Mouse (Mus musculus) hindbrain, embryonic 13.5 days (tissue): ENCODE measurements at regions not wholly inside any gene's neighbourhood (a gene's known extent, or its start where the extent isn't known, plus 50 kb on each side); places are given as distances from the start of the nearest gene placed in this dataset.
A peak's percentile ranks its signal among the peaks of the same experiment; 100 is the strongest.

Experiments used
- ATAC-seq: fragments of 200-750 bp; cut with Nextera tagmentation; 2 replicates; pipeline ENCODE4 v1.8.0; 2017; ENCODE audit warnings: moderate TSS enrichment; ENCODE audit not compliant: low FRiP score
- H3K27ac ChIP-seq: fragments of 300-500 bp; sonication (generic); 2 replicates; pipeline ENCODE4 v1.5.1; 2015; ENCODE audit warnings: inconsistent platforms, mild to moderate bottlenecking, moderate library complexity
- H3K27me3 ChIP-seq: fragments of 300-500 bp; sonication (generic); 2 replicates; pipeline ENCODE4 v1.6.1; 2015; ENCODE audit warnings: mild to moderate bottlenecking, inconsistent platforms
- H3K36me3 ChIP-seq: fragments of 300-500 bp; sonication (generic); 2 replicates; pipeline ENCODE4 v1.6.1; 2015; ENCODE audit warnings: mild to moderate bottlenecking, inconsistent platforms
- H3K4me1 ChIP-seq: fragments of 300-500 bp; sonication (generic); replicated peaks from 2 replicates; pipeline ENCODE4 v1.6.1; 2015; ENCODE audit warnings: inconsistent platforms
- H3K4me2 ChIP-seq: fragments of 300-500 bp; sonication (generic); 2 replicates; pipeline ENCODE4 v1.6.1; 2015; ENCODE audit warnings: inconsistent platforms, mild to moderate bottlenecking, moderate library complexity
- H3K4me3 ChIP-seq: fragments of 300-500 bp; sonication (generic); 2 replicates; pipeline ENCODE4 v1.5.1; 2015; ENCODE audit warnings: mild to moderate bottlenecking, inconsistent platforms
- H3K9ac ChIP-seq: fragments of 300-500 bp; sonication (generic); 2 replicates; pipeline ENCODE4 v1.6.1; 2015; ENCODE audit warnings: mild to moderate bottlenecking, inconsistent platforms
- H3K9me3 ChIP-seq: fragments of 300-500 bp; sonication (generic); 2 replicates; pipeline ENCODE4 v1.6.1; 2016; ENCODE audit warnings: inconsistent platforms
- WGBS: fragments of 180-500 bp; shearing (Covaris S2); methylation state at CpG from one replicate; pipeline ENCODE4 v1.1.7; 2015; 5-methylcytosine and 5-hydroxymethylcytosine counted together

DNA sequence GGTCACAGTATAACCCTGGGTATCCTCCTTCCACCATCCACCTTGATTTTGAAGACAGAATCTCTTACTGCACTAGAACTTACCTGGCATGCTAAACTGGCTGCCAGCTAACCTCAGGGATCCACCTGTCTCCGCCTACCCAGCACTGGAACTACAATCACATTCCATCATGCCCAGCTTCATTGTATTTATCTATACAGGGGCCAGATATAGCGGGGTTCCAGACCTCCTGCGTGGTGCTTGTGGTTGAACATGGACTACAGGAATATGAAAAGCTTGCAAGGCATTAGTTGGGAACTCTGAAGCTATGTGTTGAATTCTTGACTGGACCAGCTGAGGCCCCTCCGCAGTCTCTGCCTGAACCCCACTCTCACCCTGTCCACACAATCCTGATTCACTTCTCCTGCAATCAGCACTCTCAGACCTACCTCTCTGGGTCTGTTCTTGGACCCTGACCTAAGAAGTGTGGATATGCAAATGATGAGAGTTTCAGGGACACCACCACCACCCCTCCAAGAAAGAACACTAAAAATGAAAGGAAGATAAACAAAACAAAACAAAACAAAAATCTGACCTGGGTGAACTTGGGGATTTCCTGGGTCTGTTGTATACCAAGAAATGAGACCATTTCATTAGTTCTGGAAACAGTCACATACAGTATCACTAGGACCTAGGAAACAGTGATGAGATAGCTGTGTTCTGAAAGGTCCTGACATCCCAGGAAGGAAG is 216.4 kb upstream of the Hs6st1 start:
- H3K27ac ChIP-seq = no peak overlapping the region
- WGBS = 91% methylated on average over 4 of the region's 4 CpGs

DNA sequence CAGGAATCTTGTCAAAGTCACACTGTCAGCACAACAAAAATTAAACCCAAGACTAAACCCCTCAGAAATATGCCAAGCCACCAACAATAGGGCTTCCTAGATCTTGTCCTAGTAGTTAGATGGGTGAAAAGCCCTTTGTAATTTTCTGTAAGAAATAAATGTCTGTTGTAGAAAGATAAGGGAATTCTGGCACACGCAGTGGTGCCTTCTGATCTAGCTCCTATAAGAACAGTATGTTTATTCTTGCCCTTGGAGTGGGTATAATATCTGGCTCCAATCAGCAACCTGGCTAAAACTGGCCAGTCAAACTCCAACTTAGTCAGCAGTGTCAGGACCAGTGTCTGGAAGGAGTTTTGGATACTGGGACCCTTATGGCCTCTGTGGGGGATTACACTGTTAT is 215.2 kb upstream of the Hs6st1 start:
- Histone ChIP-seq H3K4me3 (no peak overlapping the region), H3K4me1 (no peaks in the 10 kb centered on the region), H3K9me3 (no peaks in the 10 kb centered on the region), H3K27ac (no peak overlapping the region), H3K9ac (no peak overlapping the region), H3K36me3 (no peaks in the 10 kb centered on the region), H3K27me3 (no peaks in the 10 kb centered on the region), H3K4me2 (no peak overlapping the region)
- no peak for ATAC-seq
- 92% methylated on average over 1 of the region's 1 CpGs for WGBS

More for the DNA sequence above, 216.4 kb upstream of the Hs6st1 start:
- H3K4me2 ChIP-seq = no peak overlapping the region
- no peaks in the 10 kb centered on the region for H3K27me3 ChIP-seq
- H3K9me3 ChIP-seq = no peaks in the 10 kb centered on the region
- H3K4me3 ChIP-seq = no peak overlapping the region
- no peak for ATAC-seq
- no peaks in the 10 kb centered on the region for H3K4me1 ChIP-seq
- H3K9ac ChIP-seq = no peak overlapping the region
- no peaks in the 10 kb centered on the region for H3K36me3 ChIP-seq

DNA sequence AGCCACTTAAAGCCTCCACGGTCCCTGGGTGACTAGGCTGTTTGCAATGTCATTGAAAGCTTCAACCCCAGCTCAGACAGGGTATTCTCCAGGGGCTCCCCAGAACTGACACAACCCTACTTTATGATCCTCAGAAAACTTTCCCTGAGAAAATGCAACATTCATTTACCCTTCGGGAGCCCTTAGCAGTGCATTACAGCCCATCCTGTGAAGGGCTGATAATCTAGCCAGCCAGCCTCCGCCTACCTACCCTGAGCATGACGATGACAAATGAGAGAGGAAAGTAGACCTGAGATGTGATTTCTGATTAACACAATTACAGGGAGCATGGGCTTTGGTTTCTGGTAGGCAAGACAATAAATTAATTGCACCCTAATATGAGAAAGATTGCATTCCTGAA is 212.6 kb upstream of the Hs6st1 start:
- no peaks in the 10 kb centered on the region for H3K4me1 ChIP-seq
- H3K27me3 ChIP-seq = no peaks in the 10 kb centered on the region
- no peaks in the 10 kb centered on the region for H3K36me3 ChIP-seq
- no peak overlapping the region for H3K9ac ChIP-seq
- ATAC-seq = peak; percentile 28; the same call in 1 of the 2 replicates
- WGBS = 73% methylated on average over 4 of the region's 4 CpGs
- H3K9me3 ChIP-seq = no peaks in the 10 kb centered on the region
- no peak overlapping the region for H3K4me3 ChIP-seq
- H3K4me2 ChIP-seq = no peak overlapping the region
- no peak overlapping the region for H3K27ac ChIP-seq

DNA sequence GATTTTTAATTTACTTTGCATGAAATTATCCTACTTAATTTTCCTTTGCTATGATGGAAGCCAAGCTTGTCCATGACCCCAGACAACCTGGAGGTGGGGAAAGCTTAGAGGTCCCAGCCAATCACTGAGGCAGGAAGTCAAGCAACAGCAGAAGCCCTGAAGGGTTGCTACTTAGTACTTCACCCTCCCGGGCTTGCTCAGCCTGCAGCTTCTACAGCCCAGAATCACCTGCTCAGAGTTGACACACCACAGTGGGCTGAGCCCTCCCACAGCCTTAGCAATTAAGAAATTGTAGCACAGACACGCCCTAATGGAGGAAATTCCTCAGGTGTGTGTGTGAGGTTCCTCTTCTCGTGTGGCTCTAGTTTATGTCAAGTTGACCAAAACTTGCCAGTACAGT is 209.9 kb upstream of the Hs6st1 start:
- Histone ChIP-seq H3K9me3 (no peaks in the 10 kb centered on the region), H3K4me3 (no peak overlapping the region), H3K4me2 (no peak overlapping the region), H3K27me3 (no peaks in the 10 kb centered on the region), H3K4me1 (no peaks in the 10 kb centered on the region), H3K36me3 (no peaks in the 10 kb centered on the region), H3K27ac (no peak overlapping the region), H3K9ac (no peak overlapping the region)
- 87% methylated on average over 3 of the region's 3 CpGs for WGBS
- ATAC-seq = no peak

DNA sequence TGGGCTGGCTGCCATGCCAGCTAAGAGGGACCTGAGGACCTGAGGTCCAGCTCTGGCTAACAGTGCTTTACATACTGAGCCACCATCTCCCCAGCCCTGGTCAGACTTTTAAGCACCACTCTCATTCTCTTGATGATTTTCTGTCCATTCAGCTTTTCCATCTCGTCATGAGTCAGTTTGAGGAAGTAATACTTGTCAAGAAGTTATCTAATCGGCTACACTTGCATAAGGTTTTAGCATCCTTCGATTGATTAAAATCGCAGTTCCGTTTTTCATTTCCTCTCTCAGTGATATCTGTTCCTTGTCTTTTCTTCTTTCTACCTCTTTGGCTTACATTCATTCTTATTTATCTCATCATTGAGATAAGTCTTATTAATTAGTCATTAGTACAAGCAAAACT is 207.4 kb upstream of the Hs6st1 start:
- no peak overlapping the region for H3K27ac ChIP-seq
- H3K4me1 ChIP-seq = no peaks in the 10 kb centered on the region
- H3K27me3 ChIP-seq = no peaks in the 10 kb centered on the region
- H3K4me3 ChIP-seq = no peak overlapping the region
- H3K4me2 ChIP-seq = no peak overlapping the region
- WGBS = 91% methylated on average over 5 of the region's 5 CpGs
- H3K9ac ChIP-seq = no peak overlapping the region
- H3K36me3 ChIP-seq = no peaks in the 10 kb centered on the region
- no peak for ATAC-seq
- H3K9me3 ChIP-seq = no peaks in the 10 kb centered on the region

DNA sequence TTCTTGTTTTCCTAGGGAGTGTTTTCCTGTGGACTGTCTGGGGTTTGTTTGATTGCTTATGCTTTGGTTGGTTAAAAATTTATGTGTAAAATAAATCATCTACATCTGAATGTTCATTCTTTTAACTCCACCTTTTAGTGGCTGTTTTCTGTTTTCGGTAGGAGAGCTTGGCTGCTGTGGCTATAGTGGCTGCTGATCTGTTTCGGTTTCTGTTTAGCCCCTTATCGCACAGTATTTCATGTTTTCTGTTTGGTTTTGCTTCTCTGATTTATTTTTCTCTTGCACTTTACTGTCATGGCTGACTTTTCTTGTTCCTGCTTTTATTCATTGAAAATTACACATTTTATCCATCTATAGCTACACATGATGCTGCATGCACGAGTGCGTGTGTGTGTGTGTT is 206.0 kb upstream of the Hs6st1 start:
- Histone ChIP-seq H3K4me2 (no peak overlapping the region), H3K9ac (no peak overlapping the region), H3K27me3 (no peaks in the 10 kb centered on the region), H3K4me3 (no peak overlapping the region), H3K36me3 (no peaks in the 10 kb centered on the region), H3K4me1 (no peaks in the 10 kb centered on the region), H3K9me3 (no peaks in the 10 kb centered on the region), H3K27ac (no peak overlapping the region)
- no peak for ATAC-seq
- WGBS = 92% methylated on average over 5 of the region's 5 CpGs

DNA sequence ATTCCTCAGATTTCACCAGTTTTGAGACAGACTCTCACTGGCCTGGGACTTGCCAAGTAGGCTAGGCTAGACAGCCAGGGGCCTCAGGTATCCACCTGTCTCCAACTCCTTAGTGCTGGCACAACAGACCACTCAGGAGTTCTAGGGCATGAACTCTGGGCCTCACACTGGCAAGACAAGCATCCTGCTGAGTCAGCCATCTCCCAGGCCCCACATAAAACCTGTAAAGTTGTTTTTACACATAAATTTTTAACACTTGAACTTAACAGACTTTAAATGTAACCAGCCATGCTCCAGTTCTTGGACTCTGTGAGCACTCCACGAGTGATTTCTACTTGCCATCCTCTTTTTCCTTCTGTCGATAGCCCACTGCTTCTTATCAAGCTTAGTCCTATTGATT is 205.5 kb upstream of the Hs6st1 start:
- no peak for ATAC-seq
- no peaks in the 10 kb centered on the region for H3K4me1 ChIP-seq
- H3K27me3 ChIP-seq = no peaks in the 10 kb centered on the region
- H3K9ac ChIP-seq = no peak overlapping the region
- no peak overlapping the region for H3K4me2 ChIP-seq
- H3K4me3 ChIP-seq = no peak overlapping the region
- 82% methylated on average over 2 of the region's 2 CpGs for WGBS
- no peak overlapping the region for H3K27ac ChIP-seq
- no peaks in the 10 kb centered on the region for H3K9me3 ChIP-seq
- no peaks in the 10 kb centered on the region for H3K36me3 ChIP-seq

DNA sequence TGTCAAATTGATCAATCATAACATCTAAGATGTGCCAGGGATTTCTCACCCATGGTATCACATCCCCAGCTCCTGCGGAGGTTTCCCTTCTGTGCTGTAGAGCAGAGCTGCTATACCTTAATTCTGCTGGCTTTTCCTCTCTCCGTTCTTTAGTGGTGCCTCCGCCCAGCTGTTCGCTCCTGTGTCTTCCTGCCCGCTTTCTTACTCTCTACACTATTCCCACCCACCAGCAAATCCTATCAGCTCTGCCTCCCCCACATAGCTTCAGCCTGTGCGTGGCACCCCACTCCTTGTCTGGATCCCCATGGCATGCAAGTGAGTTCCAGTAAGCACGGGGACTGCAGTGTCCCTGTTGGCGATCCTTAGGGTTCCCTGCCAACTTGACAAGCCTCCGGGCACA is 204.0 kb upstream of the Hs6st1 start:
- no peak overlapping the region for H3K9ac ChIP-seq
- no peaks in the 10 kb centered on the region for H3K9me3 ChIP-seq
- H3K4me3 ChIP-seq = no peak overlapping the region
- no peak overlapping the region for H3K4me2 ChIP-seq
- H3K36me3 ChIP-seq = no peaks in the 10 kb centered on the region
- WGBS = 88% methylated on average over 9 of the region's 9 CpGs
- ATAC-seq = no peak
- H3K27me3 ChIP-seq = no peaks in the 10 kb centered on the region
- H3K4me1 ChIP-seq = peaks cover 2% of the 10 kb centered on the region
- no peak overlapping the region for H3K27ac ChIP-seq

DNA sequence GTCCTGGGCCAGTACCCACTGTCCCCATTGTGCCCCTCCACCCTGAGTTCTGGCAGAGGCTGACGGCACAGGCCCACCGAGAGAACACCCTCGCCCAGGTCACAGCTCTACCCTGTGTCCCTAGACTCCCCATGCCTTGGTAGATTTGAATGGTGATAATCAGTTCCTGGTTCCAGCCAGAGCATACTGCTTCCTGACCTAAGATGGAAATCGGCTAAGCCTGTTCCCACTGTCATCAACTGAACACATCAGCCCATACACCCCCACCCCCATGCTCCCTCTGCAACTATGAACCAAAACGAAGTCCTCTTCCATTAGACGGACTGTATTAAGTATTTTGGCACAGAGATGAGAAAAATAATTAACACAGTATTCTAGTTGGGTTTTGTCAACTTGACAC is 202.9 kb upstream of the Hs6st1 start:
- H3K9ac ChIP-seq = no peak overlapping the region
- no peak overlapping the region for H3K4me2 ChIP-seq
- peaks cover 12% of the 10 kb centered on the region for H3K4me1 ChIP-seq
- no peaks in the 10 kb centered on the region for H3K9me3 ChIP-seq
- H3K36me3 ChIP-seq = no peaks in the 10 kb centered on the region
- 91% methylated on average over 6 of the region's 6 CpGs for WGBS
- no peak for ATAC-seq
- H3K4me3 ChIP-seq = no peak overlapping the region
- H3K27me3 ChIP-seq = no peaks in the 10 kb centered on the region
- H3K27ac ChIP-seq = no peak overlapping the region

DNA sequence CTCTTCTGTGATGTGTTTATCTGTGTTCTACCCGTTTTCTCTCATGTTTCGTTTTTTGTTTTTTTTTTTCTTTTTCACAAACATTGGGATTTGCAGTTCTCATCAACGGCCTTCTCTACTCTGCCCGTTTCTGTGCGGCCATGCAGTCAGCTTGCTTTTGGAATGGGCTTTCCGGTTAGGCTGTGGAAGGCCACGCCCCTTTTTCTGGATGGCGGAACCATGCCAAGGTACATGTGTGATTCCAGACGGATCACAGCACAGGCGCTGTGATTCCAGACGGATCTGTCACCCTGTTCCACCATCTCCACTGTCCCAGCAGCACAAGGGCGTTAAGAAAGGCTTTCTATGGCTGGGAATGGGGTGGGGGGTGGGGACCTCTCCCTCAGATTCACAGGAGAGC is 201.6 kb upstream of the Hs6st1 start:
- H3K36me3 ChIP-seq = no peaks in the 10 kb centered on the region
- H3K4me2 ChIP-seq = no peak overlapping the region
- H3K27ac ChIP-seq = no peak overlapping the region
- peaks cover 15% of the 10 kb centered on the region for H3K4me1 ChIP-seq
- no peak overlapping the region for H3K9ac ChIP-seq
- WGBS = 90% methylated on average over 12 of the region's 12 CpGs
- no peaks in the 10 kb centered on the region for H3K27me3 ChIP-seq
- no peak for ATAC-seq
- no peak overlapping the region for H3K4me3 ChIP-seq
- H3K9me3 ChIP-seq = no peaks in the 10 kb centered on the region

DNA sequence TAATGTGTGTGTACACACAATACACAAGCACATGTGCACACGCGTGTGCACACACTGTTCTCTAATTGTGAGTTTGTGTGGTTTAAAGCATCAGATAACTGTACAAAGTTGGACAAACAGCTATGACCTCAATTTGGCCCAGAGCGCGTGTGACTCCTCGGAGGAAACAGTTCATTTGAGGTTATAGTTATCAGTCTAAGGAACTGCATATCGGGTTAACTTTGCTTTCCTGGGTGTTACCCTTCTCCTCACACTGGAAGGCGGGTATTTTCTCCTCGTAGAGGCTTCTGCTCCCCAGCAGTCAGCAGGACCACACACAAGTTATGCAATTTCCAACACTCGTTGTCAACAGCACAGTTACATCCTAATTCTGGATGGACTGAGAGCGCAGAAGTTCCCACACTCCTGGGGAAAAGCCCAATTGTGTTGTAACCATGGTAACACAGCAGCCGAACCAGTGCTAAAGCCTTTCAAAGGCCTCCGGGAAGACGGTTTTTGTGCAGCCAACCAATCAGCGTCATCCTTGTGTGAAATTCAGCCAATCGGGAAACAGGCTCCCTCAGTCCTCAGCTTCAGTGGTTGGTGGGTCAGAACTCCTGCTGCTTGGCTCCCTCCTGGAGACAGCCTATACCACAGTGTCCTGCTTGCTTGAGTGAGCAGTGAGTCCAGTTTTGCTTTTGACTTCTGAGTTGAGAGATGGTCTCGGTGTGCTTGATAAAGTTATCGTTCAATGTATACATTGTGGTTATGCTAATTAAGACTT is 198.6 kb upstream of the Hs6st1 start:
- Histone ChIP-seq H3K9ac (no peak overlapping the region), H3K4me2 (peak overlapping the region; percentile 43), H3K9me3 (no peaks in the 10 kb centered on the region), H3K27ac (peak overlapping the region; percentile 48; the same call in 1 of the 2 replicates), H3K4me1 (peaks cover 15% of the 10 kb centered on the region), H3K27me3 (no peaks in the 10 kb centered on the region), H3K4me3 (peak overlapping the region; percentile 15), H3K36me3 (no peaks in the 10 kb centered on the region)
- WGBS = 21% methylated on average over 17 of the region's 17 CpGs
- ATAC-seq = peak; percentile 97

DNA sequence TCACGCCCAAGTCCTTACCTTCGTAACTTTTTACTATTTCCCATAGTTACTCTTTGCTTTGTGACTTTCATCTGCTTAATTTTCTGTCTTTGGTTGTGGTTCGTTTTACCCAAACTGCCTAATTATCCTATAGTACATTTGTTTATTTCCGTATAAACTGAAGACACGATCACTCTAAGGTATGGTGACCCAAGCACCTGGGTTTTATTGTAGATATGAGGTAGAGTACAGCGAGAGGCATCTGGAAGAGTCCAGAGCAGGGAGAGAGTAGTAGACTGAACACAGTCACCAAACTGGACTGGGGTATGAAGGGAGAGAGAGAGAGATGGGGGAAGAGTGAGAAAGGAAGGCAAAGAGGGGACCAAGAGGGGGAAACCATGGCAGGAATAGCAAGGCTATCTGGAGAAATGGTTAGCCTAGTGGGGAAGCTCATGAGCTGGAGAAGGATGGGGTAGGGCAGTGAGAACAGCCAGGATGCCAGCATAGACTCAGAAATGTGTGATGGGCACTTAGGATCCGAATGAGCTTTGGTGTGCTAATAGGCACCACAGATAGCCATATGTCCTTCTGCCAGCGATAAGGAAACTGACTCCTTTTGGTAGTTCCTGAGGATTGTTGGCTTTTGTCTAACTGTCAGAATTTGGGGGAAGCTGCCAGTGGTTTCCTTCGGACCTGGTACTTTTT is 197.9 kb upstream of the Hs6st1 start:
- H3K27ac ChIP-seq = no peak overlapping the region
- H3K4me2 ChIP-seq = peak overlapping the region; percentile 43
- H3K4me1 ChIP-seq = peaks cover 19% of the 10 kb centered on the region
- WGBS = 62% methylated on average over 9 of the region's 9 CpGs
- H3K9me3 ChIP-seq = no peaks in the 10 kb centered on the region
- H3K36me3 ChIP-seq = no peaks in the 10 kb centered on the region
- no peaks in the 10 kb centered on the region for H3K27me3 ChIP-seq
- H3K4me3 ChIP-seq = peak overlapping the region; percentile 9; the same call in 1 of the 2 replicates
- H3K9ac ChIP-seq = no peak overlapping the region
- 0 out of 2 replicates have a peak, but pooled peaks have one; percentile 4 for ATAC-seq
